Mouse (Mus musculus) embryonic facial prominence, embryonic 12.5 days (tissue): Measurements from ENCODE around the gene Ccnt2. TPM values are rescaled to one million over a fixed set of nuclear protein-coding genes. Genes with fewer than 3 reads are reported as not detected.

Source experiments
- ATAC-seq: fragments of 200-750 bp; cut with Nextera tagmentation; 2 replicates; pipeline ENCODE4 v1.8.0; 2017; ENCODE audit not compliant: insufficient number of reproducible peaks, insufficient read depth, low FRiP score, low TSS enrichment
- H3K27ac ChIP-seq: fragments of 300-500 bp; sonication (generic); 2 replicates; pipeline ENCODE4 v1.5.1; 2016; ENCODE audit warnings: mild to moderate bottlenecking
- H3K27me3 ChIP-seq: fragments of 300-500 bp; sonication (generic); 2 replicates; pipeline ENCODE4 v1.6.1; 2016; ENCODE audit warnings: mild to moderate bottlenecking, moderate library complexity
- H3K36me3 ChIP-seq: fragments of 300-500 bp; sonication (generic); 2 replicates; pipeline ENCODE4 v1.6.1; 2016; ENCODE audit warnings: mild to moderate bottlenecking
- H3K4me1 ChIP-seq: fragments of 300-500 bp; sonication (generic); 2 replicates; pipeline ENCODE4 v1.6.1; 2016
- H3K4me2 ChIP-seq: fragments of 300-500 bp; sonication (generic); replicated peaks from 2 replicates; pipeline ENCODE4 v1.6.1; 2016; ENCODE audit warnings: mild to moderate bottlenecking, moderate library complexity
- H3K4me3 ChIP-seq: fragments of 300-500 bp; sonication (generic); 2 replicates; pipeline ENCODE4 v1.5.1; 2016; ENCODE audit warnings: mild to moderate bottlenecking
- H3K9ac ChIP-seq: fragments of 300-500 bp; sonication (generic); 2 replicates; pipeline ENCODE4 v1.6.1; 2016; ENCODE audit warnings: mild to moderate bottlenecking, moderate library complexity
- H3K9me3 ChIP-seq: fragments of 300-500 bp; sonication (generic); 2 replicates; pipeline ENCODE4 v1.6.1; 2016; ENCODE audit warnings: mild to moderate bottlenecking, moderate library complexity
- WGBS: fragments of 180-500 bp; shearing (Covaris S2); methylation state at CpG from one replicate; pipeline ENCODE4 v1.1.7; 2016; 5-methylcytosine and 5-hydroxymethylcytosine counted together
- polyA plus RNA-seq: library from polyadenylated mRNA; unstranded; fragments of >200 nt; fragmentation: Nextera tagmentation; extraction: Ambion mirVana; gene quantifications from 2 replicates; pipeline ENCODE4 v1.2.1, GENCODE M21; 2016

Gene Ccnt2
- polyA plus RNA-seq, 1 experiment from 2014 or later: 108 TPM

GRCm38 (mm10) chr1:127766741-127767140 is 7.2 kb upstream of the Ccnt2 start:
- H3K9me3 ChIP-seq: no peaks in the 10 kb centered on the region
- no peak overlapping the region for H3K9ac ChIP-seq
- H3K4me3 ChIP-seq: no peak overlapping the region
- no peak overlapping the region for H3K4me2 ChIP-seq
- ATAC-seq: no peak
- H3K27me3 ChIP-seq: no peaks in the 10 kb centered on the region
- WGBS: 88% methylated on average over 2 of the region's 2 CpGs
- H3K4me1 ChIP-seq: no peaks in the 10 kb centered on the region
- H3K36me3 ChIP-seq: no peaks in the 10 kb centered on the region
- H3K27ac ChIP-seq: no peak overlapping the region

- peak overlapping the region; percentile 64 for H3K4me2 ChIP-seq
- no peaks in the 10 kb centered on the region for H3K9me3 ChIP-seq
- peak overlapping the region; percentile 59 for H3K9ac ChIP-seq
- 2% methylated on average over 14 of the region's 14 CpGs for WGBS
- peak overlapping the region; percentile 84 for H3K4me3 ChIP-seq
- H3K36me3 ChIP-seq: no peaks in the 10 kb centered on the region
- no peaks in the 10 kb centered on the region for H3K27me3 ChIP-seq
- peaks cover 14% of the 10 kb centered on the region; the same call in 1 of the 2 replicates for H3K4me1 ChIP-seq
- H3K27ac ChIP-seq: peak overlapping the region; percentile 78
- ATAC-seq: peak; percentile 44
These were observed 664 bp upstream of the Ccnt2 start for GRCm38 (mm10) chr1:127773198-127773802.

GRCm38 (mm10) chr1:127774501-127774880 is 527 bp downstream of the Ccnt2 start:
- ATAC-seq: peak; percentile 13; the same call in 1 of the 2 replicates
- under 1% methylated on average over 31 of the region's 31 CpGs for WGBS

GRCm38 (mm10) chr1:127775206-127775720 is 1.3 kb downstream of the Ccnt2 start:
- H3K4me2 ChIP-seq: peak overlapping the region; percentile 87
- H3K9ac ChIP-seq: peak overlapping the region; percentile 94
- H3K4me3 ChIP-seq: peak overlapping the region; percentile 84
- no peaks in the 10 kb centered on the region for H3K27me3 ChIP-seq
- H3K36me3 ChIP-seq: peaks cover 3% of the 10 kb centered on the region; the same call in 1 of the 2 replicates
- peaks cover 19% of the 10 kb centered on the region; the same call in 1 of the 2 replicates for H3K4me1 ChIP-seq
- no peaks in the 10 kb centered on the region for H3K9me3 ChIP-seq
- H3K27ac ChIP-seq: no peak overlapping the region
- 13% methylated on average over 10 of the region's 10 CpGs for WGBS
- ATAC-seq: no peak

More at GRCm38 (mm10) chr1:127774501-127774880, 527 bp downstream of the Ccnt2 start:
- no peaks in the 10 kb centered on the region for H3K27me3 ChIP-seq
- peaks cover 15% of the 10 kb centered on the region; the same call in 1 of the 2 replicates for H3K4me1 ChIP-seq
- H3K9me3 ChIP-seq: no peaks in the 10 kb centered on the region
- H3K9ac ChIP-seq: peak overlapping the region; percentile 94
- peak overlapping the region; percentile 96 for H3K27ac ChIP-seq
- peak overlapping the region; percentile 84 for H3K4me3 ChIP-seq
- H3K36me3 ChIP-seq: peaks cover 3% of the 10 kb centered on the region; the same call in 1 of the 2 replicates
- peak overlapping the region; percentile 87 for H3K4me2 ChIP-seq

GRCm38 (mm10) chr1:127776246-127776645 is 2.3 kb downstream of the Ccnt2 start:
- no peak for ATAC-seq

GRCm38 (mm10) chr1:127778611-127779010 is 4.6 kb downstream of the Ccnt2 start:
- no peak for ATAC-seq
- Histone ChIP-seq H3K9ac (no peak overlapping the region), H3K4me1 (peaks cover 16% of the 10 kb centered on the region; the same call in 1 of the 2 replicates), H3K4me2 (no peak overlapping the region), H3K9me3 (no peaks in the 10 kb centered on the region), H3K27ac (no peak overlapping the region), H3K27me3 (no peaks in the 10 kb centered on the region), H3K4me3 (no peak overlapping the region), H3K36me3 (peaks cover 3% of the 10 kb centered on the region; the same call in 1 of the 2 replicates)
- 92% methylated on average over 3 of the region's 3 CpGs for WGBS

More at GRCm38 (mm10) chr1:127776246-127776645, 2.3 kb downstream of the Ccnt2 start:
- Histone ChIP-seq H3K27me3 (no peaks in the 10 kb centered on the region), H3K9ac (0 out of 2 replicates have a peak overlapping the region, but pooled peaks have one; percentile 15), H3K9me3 (no peaks in the 10 kb centered on the region), H3K4me3 (peak overlapping the region; percentile 2; the same call in 1 of the 2 replicates), H3K4me2 (peak overlapping the region; percentile 38), H3K36me3 (peaks cover 3% of the 10 kb centered on the region; the same call in 1 of the 2 replicates), H3K4me1 (peaks cover 19% of the 10 kb centered on the region; the same call in 1 of the 2 replicates), H3K27ac (no peak overlapping the region)
- 63% methylated on average over 6 of the region's 6 CpGs for WGBS

- Histone ChIP-seq H3K27ac (no peak overlapping the region), H3K27me3 (no peaks in the 10 kb centered on the region), H3K9me3 (no peaks in the 10 kb centered on the region), H3K4me3 (no peak overlapping the region), H3K36me3 (peaks cover 3% of the 10 kb centered on the region; the same call in 1 of the 2 replicates), H3K4me2 (no peak overlapping the region), H3K9ac (no peak overlapping the region), H3K4me1 (peaks cover 16% of the 10 kb centered on the region; the same call in 1 of the 2 replicates)
- WGBS: 52% methylated on average over 3 of the region's 3 CpGs
- ATAC-seq: no peak
These were observed 6.2 kb downstream of the Ccnt2 start for GRCm38 (mm10) chr1:127780142-127780541.

- no peak overlapping the region for H3K4me2 ChIP-seq
- H3K4me3 ChIP-seq: no peak overlapping the region
- H3K9me3 ChIP-seq: no peaks in the 10 kb centered on the region
- H3K9ac ChIP-seq: no peak overlapping the region
- no peaks in the 10 kb centered on the region for H3K27me3 ChIP-seq
- WGBS: 65% methylated on average over 2 of the region's 2 CpGs
- H3K36me3 ChIP-seq: peaks cover 3% of the 10 kb centered on the region; the same call in 1 of the 2 replicates
- no peak for ATAC-seq
- H3K4me1 ChIP-seq: peaks cover 14% of the 10 kb centered on the region; the same call in 1 of the 2 replicates
- no peak overlapping the region for H3K27ac ChIP-seq
These were observed 6.9 kb downstream of the Ccnt2 start for GRCm38 (mm10) chr1:127780849-127781248.

GRCm38 (mm10) chr1:127783862-127784261 is 9.9 kb downstream of the Ccnt2 start:
- Histone ChIP-seq H3K4me3 (no peak overlapping the region), H3K27ac (no peak overlapping the region), H3K4me2 (no peak overlapping the region), H3K9ac (no peak overlapping the region), H3K4me1 (peaks cover 18% of the 10 kb centered on the region; the same call in 1 of the 2 replicates), H3K36me3 (no peaks in the 10 kb centered on the region; the same call in 1 of the 2 replicates), H3K9me3 (no peaks in the 10 kb centered on the region), H3K27me3 (no peaks in the 10 kb centered on the region)
- no peak for ATAC-seq

- Histone ChIP-seq H3K4me1 (peaks cover 13% of the 10 kb centered on the region; the same call in 1 of the 2 replicates), H3K36me3 (no peaks in the 10 kb centered on the region), H3K9me3 (no peaks in the 10 kb centered on the region), H3K27ac (no peak overlapping the region), H3K9ac (no peak overlapping the region), H3K27me3 (no peaks in the 10 kb centered on the region), H3K4me3 (no peak overlapping the region), H3K4me2 (no peak overlapping the region)
- WGBS: 81% methylated on average over 1 of the region's 1 CpGs
- ATAC-seq: no peak
These were observed 11.9 kb downstream of the Ccnt2 start for GRCm38 (mm10) chr1:127785882-127786281.

GRCm38 (mm10) chr1:127788943-127789342 is 15.0 kb downstream of the Ccnt2 start:
- ATAC-seq: no peak
- WGBS: 56% methylated on average over 6 of the region's 6 CpGs
- no peaks in the 10 kb centered on the region for H3K9me3 ChIP-seq

GRCm38 (mm10) chr1:127793459-127793858 is 19.5 kb downstream of the Ccnt2 start:
- Histone ChIP-seq H3K27ac (no peak overlapping the region), H3K36me3 (peaks cover 12% of the 10 kb centered on the region; the same call in 1 of the 2 replicates), H3K4me2 (no peak overlapping the region), H3K4me1 (no peaks in the 10 kb centered on the region), H3K9me3 (no peaks in the 10 kb centered on the region), H3K9ac (no peak overlapping the region), H3K27me3 (no peaks in the 10 kb centered on the region), H3K4me3 (no peak overlapping the region)
- ATAC-seq: no peak
- WGBS: 94% methylated on average over 1 of the region's 1 CpGs

More at GRCm38 (mm10) chr1:127788943-127789342, 15.0 kb downstream of the Ccnt2 start:
- H3K27ac ChIP-seq: no peak overlapping the region
- no peak overlapping the region for H3K4me3 ChIP-seq
- no peaks in the 10 kb centered on the region for H3K27me3 ChIP-seq
- H3K36me3 ChIP-seq: 0 out of 2 replicates have a peak, but pooled peaks cover 9% of the 10 kb centered on the region
- no peak overlapping the region for H3K4me2 ChIP-seq
- H3K4me1 ChIP-seq: peaks cover 13% of the 10 kb centered on the region; the same call in 1 of the 2 replicates
- no peak overlapping the region for H3K9ac ChIP-seq
